Mouse (Mus musculus) hindbrain, postnatal 0 days (tissue): ENCODE measurements around the gene Dll4. TPM values are rescaled to one million over a fixed set of nuclear protein-coding genes. Genes with fewer than 3 reads are reported as not detected.

ENCODE experiments used
- ATAC-seq: fragments of 200-750 bp; cut with Nextera tagmentation; 2 replicates; pipeline ENCODE4 v1.8.0; 2017; ENCODE audit warnings: mild to moderate bottlenecking, moderate TSS enrichment, moderate library complexity
- DNase-seq: peaks from one replicate; pipeline ENCODE4 v3.0.0-alpha.2; 2015; ENCODE audit warnings: low spot score
- H3K27ac ChIP-seq: fragments of 300-500 bp; sonication (generic); 2 replicates; pipeline ENCODE4 v1.5.1; 2014; ENCODE audit warnings: mild to moderate bottlenecking
- H3K27me3 ChIP-seq: fragments of 300-500 bp; sonication (generic); 2 replicates; pipeline ENCODE4 v1.6.1; 2014; ENCODE audit warnings: low read length, mixed read lengths; ENCODE audit not compliant: insufficient read depth
- H3K36me3 ChIP-seq: fragments of 300-500 bp; sonication (generic); 2 replicates; pipeline ENCODE4 v1.6.1; 2014; ENCODE audit warnings: low read length, mixed read lengths; ENCODE audit not compliant: insufficient read depth
- H3K4me1 ChIP-seq: fragments of 300-500 bp; sonication (generic); 2 replicates; pipeline ENCODE4 v1.6.1; 2014; ENCODE audit warnings: antibody characterized with exemption, low read length, mixed read lengths; ENCODE audit not compliant: insufficient read depth
- H3K4me2 ChIP-seq: fragments of 300-500 bp; sonication (generic); 2 replicates; pipeline ENCODE4 v1.6.1; 2014; ENCODE audit warnings: low read depth, mild to moderate bottlenecking, low read length, moderate library complexity, mixed read lengths
- H3K4me3 ChIP-seq: fragments of 300-500 bp; sonication (generic); 2 replicates; pipeline ENCODE4 v1.5.1; 2014; ENCODE audit warnings: low read length
- H3K9ac ChIP-seq: fragments of 300-500 bp; sonication (generic); replicated peaks from 2 replicates; pipeline ENCODE4 v1.6.1; 2014; ENCODE audit warnings: mild to moderate bottlenecking, low read length, moderate library complexity, mixed read lengths
- H3K9me3 ChIP-seq: fragments of 300-500 bp; sonication (generic); 2 replicates; pipeline ENCODE4 v1.6.1; 2016; ENCODE audit warnings: low read length, mixed read lengths
- CTCF ChIP-seq: IDR thresholded peaks from 2 replicates; pipeline ENCODE4 v1.5.1; 2016; ENCODE audit warnings: antibody characterized with exemption, control low read depth, low read depth
- WGBS: fragments of 180-500 bp; shearing (Covaris S2); extraction: QIAGEN DNeasy Blood & Tissue Kit; methylation state at CpG from one replicate; pipeline ENCODE4 v1.1.7; 2014; 5-methylcytosine and 5-hydroxymethylcytosine counted together
- polyA plus RNA-seq: library from polyadenylated mRNA; unstranded; fragments of >200 nt; fragmentation: Nextera tagmentation; extraction: Ambion mirVana; gene quantifications from 2 replicates; pipeline ENCODE4 v1.2.1, GENCODE M21; 2015
- total RNA-seq: library from RNA; depleted of rRNA; stranded (reverse); fragments of >200 nt; gene quantifications from 2 replicates; pipeline ENCODE4 v1.2.3, GENCODE M21; 2014

Dll4 gene
- total and polyA plus RNA-seq, 2 experiments from 2014 or later, result 2.4 to 4.2 TPM

- H3K36me3 ChIP-seq, result no peaks in the 10 kb centered on the region
- peak overlapping the region; percentile 98 for H3K4me2 ChIP-seq
- under 1% methylated on average over 57 of the region's 61 CpGs for WGBS
- H3K27me3 ChIP-seq, result peaks cover 37% of the 10 kb centered on the region
- no peak overlapping the region for H3K27ac ChIP-seq
- TF ChIP-seq CTCF, result no peak
- peak overlapping the region; percentile 46 for H3K9ac ChIP-seq
- ATAC-seq (peak; percentile 30), DNase-seq (no peak)
- H3K9me3 ChIP-seq, result no peaks in the 10 kb centered on the region
- H3K4me1 ChIP-seq, result peaks cover 32% of the 10 kb centered on the region
- H3K4me3 ChIP-seq, result peak overlapping the region; percentile 55
Observed at GRCm38 (mm10) chr2:119326161-119327101, 847 bp downstream of the Dll4 start.

DNA sequence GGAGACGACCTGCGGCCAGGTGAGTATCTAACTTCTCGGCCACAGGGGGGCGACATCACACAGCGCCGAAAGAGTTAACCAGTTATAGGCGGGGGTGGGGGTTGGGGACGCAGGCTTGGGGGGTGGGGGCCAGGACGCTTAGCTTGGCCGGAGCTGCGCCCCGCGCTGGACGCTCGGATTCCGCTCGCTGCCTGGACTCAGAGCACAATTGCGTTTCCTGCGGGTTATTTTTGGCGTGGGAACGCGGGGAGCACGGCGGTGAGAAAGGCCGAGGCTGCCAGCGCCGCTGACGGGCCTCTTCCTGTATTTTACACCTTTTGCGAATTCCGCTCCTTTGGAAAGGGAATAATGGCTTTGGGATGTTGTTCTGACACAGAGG, 1.5 kb downstream of the Dll4 start:
- Histone ChIP-seq H3K27me3 (peaks cover 36% of the 10 kb centered on the region), H3K4me1 (peaks cover 28% of the 10 kb centered on the region), H3K9me3 (no peaks in the 10 kb centered on the region), H3K9ac (peak overlapping the region; percentile 46), H3K36me3 (no peaks in the 10 kb centered on the region), H3K4me3 (peak overlapping the region; percentile 55), H3K27ac (peak overlapping the region; percentile 11; the same call in 1 of the 2 replicates), H3K4me2 (peak overlapping the region; percentile 98)
- DNase-seq (peak; percentile 77), ATAC-seq (peak; percentile 30)
- peak; percentile 64 for TF ChIP-seq CTCF
- under 1% methylated on average over 30 of the region's 30 CpGs for WGBS

GRCm38 (mm10) chr2:119327942-119328526, 2.5 kb downstream of the Dll4 start:
- 17% methylated on average over 11 of the region's 11 CpGs for WGBS
- H3K36me3 ChIP-seq, result no peaks in the 10 kb centered on the region
- no peaks in the 10 kb centered on the region for H3K9me3 ChIP-seq
- ATAC-seq (no peak), DNase-seq (no peak)
- peaks cover 21% of the 10 kb centered on the region for H3K4me1 ChIP-seq
- TF ChIP-seq CTCF, result no peak
- H3K4me2 ChIP-seq, result peak overlapping the region; percentile 98
- H3K27me3 ChIP-seq, result peaks cover 36% of the 10 kb centered on the region
- H3K9ac ChIP-seq, result no peak overlapping the region
- H3K27ac ChIP-seq, result no peak overlapping the region
- H3K4me3 ChIP-seq, result peak overlapping the region; percentile 55

DNA sequence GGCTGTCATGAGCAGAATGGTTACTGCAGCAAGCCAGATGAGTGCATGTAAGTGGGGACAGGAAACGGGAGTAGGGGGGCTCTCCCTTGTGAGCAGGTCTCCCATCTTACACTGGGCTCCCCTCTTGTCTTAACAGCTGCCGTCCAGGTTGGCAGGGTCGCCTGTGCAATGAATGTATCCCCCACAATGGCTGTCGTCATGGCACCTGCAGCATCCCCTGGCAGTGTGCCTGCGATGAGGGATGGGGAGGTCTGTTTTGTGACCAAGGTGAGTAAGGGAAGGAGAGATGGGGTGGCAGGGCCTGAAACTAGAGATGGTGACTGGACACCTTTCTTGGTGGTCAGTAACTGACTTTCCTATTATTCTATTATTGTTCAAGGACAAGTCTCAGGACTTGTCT, 3.0 kb downstream of the Dll4 start:
- DNase-seq (no peak), ATAC-seq (no peak)
- H3K9me3 ChIP-seq, result no peaks in the 10 kb centered on the region
- TF ChIP-seq CTCF, result no peak
- peak overlapping the region; percentile 98 for H3K4me2 ChIP-seq
- H3K4me3 ChIP-seq, result peak overlapping the region; percentile 55; the same call in 1 of the 2 replicates
- H3K4me1 ChIP-seq, result peaks cover 21% of the 10 kb centered on the region
- no peak overlapping the region for H3K27ac ChIP-seq
- no peak overlapping the region for H3K9ac ChIP-seq
- 35% methylated on average over 5 of the region's 5 CpGs for WGBS
- peaks cover 31% of the 10 kb centered on the region for H3K27me3 ChIP-seq
- H3K36me3 ChIP-seq, result no peaks in the 10 kb centered on the region

GRCm38 (mm10) chr2:119329123-119329817, 3.7 kb downstream of the Dll4 start:
- Histone ChIP-seq H3K4me1 (peaks cover 20% of the 10 kb centered on the region), H3K36me3 (no peaks in the 10 kb centered on the region), H3K27ac (no peak overlapping the region), H3K4me3 (no peak overlapping the region), H3K4me2 (0 out of 2 replicates have a peak overlapping the region, but pooled peaks have one; percentile 24), H3K27me3 (peaks cover 30% of the 10 kb centered on the region), H3K9ac (no peak overlapping the region), H3K9me3 (no peaks in the 10 kb centered on the region)
- ATAC-seq, result 0 out of 2 replicates have a peak, but pooled peaks have one; percentile 6
- WGBS, result 43% methylated on average over 3 of the region's 3 CpGs
- no peak for TF ChIP-seq CTCF
- DNase-seq, result peak; percentile 55

DNA sequence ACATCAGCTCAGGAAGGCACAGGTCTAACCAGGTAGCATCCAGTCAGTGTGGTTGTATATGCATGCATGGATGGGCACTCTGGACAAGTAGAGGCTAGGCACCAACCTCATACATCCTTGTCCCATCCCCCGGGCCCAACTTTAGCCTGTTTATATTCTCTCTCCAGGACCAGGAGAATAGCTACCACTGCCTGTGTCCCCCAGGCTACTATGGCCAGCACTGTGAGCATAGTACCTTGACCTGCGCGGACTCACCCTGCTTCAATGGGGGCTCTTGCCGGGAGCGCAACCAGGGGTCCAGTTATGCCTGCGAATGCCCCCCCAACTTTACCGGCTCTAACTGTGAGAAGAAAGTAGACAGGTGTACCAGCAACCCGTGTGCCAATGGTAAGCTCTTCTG, 5.2 kb downstream of the Dll4 start:
- WGBS, result 88% methylated on average over 8 of the region's 8 CpGs

More for the DNA sequence above, 5.2 kb downstream of the Dll4 start:
- H3K9me3 ChIP-seq, result no peaks in the 10 kb centered on the region
- H3K36me3 ChIP-seq, result no peaks in the 10 kb centered on the region
- no peak overlapping the region for H3K4me2 ChIP-seq
- H3K4me1 ChIP-seq, result peaks cover 5% of the 10 kb centered on the region; the same call in 1 of the 2 replicates
- no peak overlapping the region for H3K4me3 ChIP-seq
- peaks cover 23% of the 10 kb centered on the region for H3K27me3 ChIP-seq
- H3K9ac ChIP-seq, result no peak overlapping the region
- DNase-seq, result no peak
- no peak for TF ChIP-seq CTCF
- ATAC-seq, result no peak
- H3K27ac ChIP-seq, result no peak overlapping the region
